Mouse (Mus musculus) stomach, postnatal 0 days (tissue): ENCODE measurements at regions not wholly inside any gene's neighbourhood (a gene's known extent, or its start where the extent isn't known, plus 50 kb on each side); places are given as distances from the start of the nearest gene placed in this dataset.

ENCODE experiments used
- CTCF ChIP-seq: IDR thresholded peaks from 2 replicates; pipeline ENCODE4 v1.5.1; 2016; ENCODE audit warnings: antibody characterized with exemption, low read depth, mild to moderate bottlenecking, moderate library complexity
- EP300 ChIP-seq: optimal IDR thresholded peaks from 2 replicates; pipeline ENCODE3; 2016; ENCODE audit warnings: antibody characterized with exemption

- no peak for TF ChIP-seq CTCF
- TF ChIP-seq EP300 = no peak
Measured at GRCm38 (mm10) chr4:10560078-10560477, 314.2 kb upstream of the 2610301B20Rik start.
